Mouse (Mus musculus) splenic B cell, adult 2 months (primary cell): ENCODE measurements around the gene Fam72a.
"Not testable (repeated sequence)": the region's sequence is repeated elsewhere in the genome, so short reads cannot be mapped to it uniquely, and the experiment has no call there.

Experiments used
- DNase-seq: peaks from one replicate; pipeline ENCODE4 v3.0.0-alpha.2; 2011; ENCODE audit warnings: low read depth, low spot score
- H3K27me3 ChIP-seq: 2 replicates; pipeline ENCODE4 v1.6.1; 2012; ENCODE audit warnings: mild to moderate bottlenecking, low read length, moderate library complexity, mixed read lengths; ENCODE audit not compliant: control insufficient read depth, poor library complexity, insufficient read depth, severe bottlenecking
- H3K36me3 ChIP-seq: 2 replicates; pipeline ENCODE4 v1.6.1; 2012; ENCODE audit warnings: mild to moderate bottlenecking, low read length, moderate library complexity, mixed read lengths; ENCODE audit not compliant: control insufficient read depth, poor library complexity, insufficient read depth, severe bottlenecking

Fam72a gene

GRCm38 (mm10) chr1:131548494-131549365, 21.0 kb downstream of the Fam72a start:
- DNase-seq = peak; percentile 11

GRCm38 (mm10) chr1:131551956-131552355, 24.3 kb downstream of the Fam72a start:
- DNase-seq = no peak
- no peaks in the 10 kb centered on the region for H3K36me3 ChIP-seq
- no peaks in the 10 kb centered on the region for H3K27me3 ChIP-seq

More at GRCm38 (mm10) chr1:131548494-131549365, 21.0 kb downstream of the Fam72a start:
- no peaks in the 10 kb centered on the region for H3K27me3 ChIP-seq
- H3K36me3 ChIP-seq = no peaks in the 10 kb centered on the region

DNA sequence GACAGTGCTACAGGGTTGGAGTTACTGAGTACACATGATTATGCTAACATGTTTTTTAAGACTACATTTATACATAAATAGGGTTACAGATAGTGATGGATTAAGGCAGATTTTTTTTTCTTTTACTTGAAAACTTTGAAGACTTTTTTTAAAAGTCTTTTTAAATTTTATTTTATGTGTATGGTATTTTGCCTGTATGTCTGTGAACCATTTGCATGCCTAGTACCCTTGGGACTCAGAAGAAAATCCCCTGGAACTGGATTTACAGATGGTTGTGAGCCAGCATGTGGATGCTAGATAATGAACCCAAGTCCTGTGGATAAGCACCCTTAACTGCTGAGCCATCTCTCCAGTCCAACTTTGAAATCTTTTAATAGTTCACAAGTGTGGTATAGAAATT, 25.7 kb downstream of the Fam72a start:
- Histone ChIP-seq H3K36me3 (no peaks in the 10 kb centered on the region), H3K27me3 (no peaks in the 10 kb centered on the region)
- no peak for DNase-seq

DNA sequence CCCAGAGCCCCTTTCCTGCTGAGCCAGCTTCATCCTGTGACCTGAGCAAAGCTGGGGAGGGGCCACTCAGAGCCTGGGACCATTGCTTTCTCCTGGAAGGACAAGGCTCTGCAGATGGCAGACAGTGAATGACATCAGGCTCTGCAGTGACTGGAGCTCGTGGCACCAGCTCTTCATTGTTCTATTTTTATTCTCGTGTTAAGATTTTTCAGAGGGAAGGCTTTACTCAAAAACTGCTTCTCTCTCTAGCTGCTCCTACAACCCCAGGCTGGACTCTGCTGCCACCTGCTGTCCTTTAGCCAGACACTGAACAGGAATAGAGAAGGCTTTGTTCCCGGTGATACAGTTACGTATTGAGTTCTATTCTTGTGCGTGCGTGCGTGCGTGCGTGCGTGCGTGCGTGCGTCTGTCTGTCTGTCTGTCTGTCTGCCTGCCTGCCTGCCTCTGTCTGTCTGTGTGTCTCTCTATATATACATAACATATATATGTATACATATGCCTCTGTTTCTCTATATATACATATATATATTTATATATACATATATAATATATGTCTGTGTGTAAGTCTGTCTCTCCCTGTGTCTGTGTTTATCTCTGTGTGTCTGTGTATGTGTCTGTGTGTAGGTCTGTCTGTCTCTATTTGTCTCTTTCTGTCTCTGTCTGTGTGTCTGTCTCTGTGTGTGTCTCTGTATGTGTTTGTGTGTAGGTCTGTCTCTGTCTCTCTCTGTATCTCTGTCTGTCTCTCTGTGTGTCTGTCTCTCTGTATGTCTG, 27.5 kb downstream of the Fam72a start:
- peak; percentile 89 for DNase-seq
- no peaks in the 10 kb centered on the region for H3K27me3 ChIP-seq
- no peaks in the 10 kb centered on the region for H3K36me3 ChIP-seq

- Histone ChIP-seq H3K36me3 (no peaks in the 10 kb centered on the region), H3K27me3 (no peaks in the 10 kb centered on the region)
- DNase-seq = no peak
These were observed 32.8 kb downstream of the Fam72a start for GRCm38 (mm10) chr1:131560500-131560899.

DNA sequence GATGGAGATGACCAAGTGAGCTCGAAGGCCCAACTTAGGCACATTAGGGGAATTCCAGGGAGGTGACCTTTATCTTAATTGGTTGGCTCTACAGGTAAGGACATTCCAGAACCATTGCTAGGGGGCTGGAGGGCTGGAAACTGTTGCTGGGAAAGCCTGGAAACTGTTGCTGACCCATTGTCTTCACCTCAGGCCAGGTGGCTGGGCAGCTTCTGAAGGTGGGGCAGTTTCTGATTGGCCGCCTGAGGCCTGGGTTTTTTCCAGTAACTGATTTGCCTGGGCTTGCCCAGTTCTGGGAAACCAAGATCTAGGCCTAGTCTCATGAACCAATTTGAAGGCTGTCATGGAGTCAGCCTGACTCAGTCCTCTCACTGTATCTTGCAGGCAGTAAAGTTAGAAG, 34.4 kb downstream of the Fam72a start:
- no peaks in the 10 kb centered on the region for H3K36me3 ChIP-seq
- no peak for DNase-seq
- no peaks in the 10 kb centered on the region for H3K27me3 ChIP-seq

- not testable (repeated sequence) for H3K36me3 ChIP-seq, H3K27me3 ChIP-seq
- peak; percentile 33 for DNase-seq
These were observed 38.4 kb downstream of the Fam72a start for GRCm38 (mm10) chr1:131566056-131566455.

- Histone ChIP-seq H3K27me3 (no peaks in the 10 kb centered on the region), H3K36me3 (no peaks in the 10 kb centered on the region)
- no peak for DNase-seq
These were observed 42.0 kb downstream of the Fam72a start for GRCm38 (mm10) chr1:131569721-131570120.

DNA sequence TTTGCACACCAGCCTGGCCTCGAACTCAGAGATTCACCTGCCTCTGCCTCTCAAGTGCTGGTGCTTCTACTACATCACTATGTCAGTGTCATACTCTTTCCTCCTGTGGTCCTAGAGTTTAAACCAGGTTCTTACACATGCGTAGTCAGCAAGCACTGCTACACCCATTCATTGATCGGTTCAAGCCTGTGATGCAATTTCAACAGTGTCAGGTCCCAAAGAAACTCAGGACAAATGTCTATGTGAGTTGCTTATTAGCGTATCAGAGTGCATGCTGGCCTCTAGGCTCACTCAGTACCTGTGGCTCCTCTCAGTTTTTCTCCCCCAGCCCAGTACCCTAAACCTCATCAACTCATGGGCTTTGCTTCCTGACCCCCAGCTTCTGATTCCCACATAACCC, 42.7 kb downstream of the Fam72a start:
- Histone ChIP-seq H3K36me3 (no peaks in the 10 kb centered on the region), H3K27me3 (no peaks in the 10 kb centered on the region)
- no peak for DNase-seq

DNA sequence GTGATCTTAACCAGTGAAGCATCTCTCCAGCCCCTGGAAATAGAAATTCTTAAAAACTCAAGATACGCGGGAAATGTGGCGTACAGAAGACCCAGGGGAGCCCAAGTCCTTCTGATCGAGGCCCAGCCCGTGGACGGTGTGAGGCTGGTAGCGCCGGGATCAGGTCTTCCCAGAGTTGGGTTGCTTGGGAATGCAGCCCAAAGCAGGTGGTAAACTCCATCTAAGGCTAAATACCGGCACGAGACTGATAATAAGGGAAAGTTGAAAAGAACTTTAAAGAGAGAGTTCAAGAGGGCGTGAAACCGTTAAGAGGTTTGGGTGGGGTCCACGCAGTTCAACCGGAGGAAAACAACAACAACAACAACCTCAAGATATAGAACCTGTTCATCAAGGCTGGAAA, 46.0 kb downstream of the Fam72a start:
- Histone ChIP-seq H3K36me3 (no peaks in the 10 kb centered on the region), H3K27me3 (no peaks in the 10 kb centered on the region)
- peak; percentile 78 for DNase-seq

DNA sequence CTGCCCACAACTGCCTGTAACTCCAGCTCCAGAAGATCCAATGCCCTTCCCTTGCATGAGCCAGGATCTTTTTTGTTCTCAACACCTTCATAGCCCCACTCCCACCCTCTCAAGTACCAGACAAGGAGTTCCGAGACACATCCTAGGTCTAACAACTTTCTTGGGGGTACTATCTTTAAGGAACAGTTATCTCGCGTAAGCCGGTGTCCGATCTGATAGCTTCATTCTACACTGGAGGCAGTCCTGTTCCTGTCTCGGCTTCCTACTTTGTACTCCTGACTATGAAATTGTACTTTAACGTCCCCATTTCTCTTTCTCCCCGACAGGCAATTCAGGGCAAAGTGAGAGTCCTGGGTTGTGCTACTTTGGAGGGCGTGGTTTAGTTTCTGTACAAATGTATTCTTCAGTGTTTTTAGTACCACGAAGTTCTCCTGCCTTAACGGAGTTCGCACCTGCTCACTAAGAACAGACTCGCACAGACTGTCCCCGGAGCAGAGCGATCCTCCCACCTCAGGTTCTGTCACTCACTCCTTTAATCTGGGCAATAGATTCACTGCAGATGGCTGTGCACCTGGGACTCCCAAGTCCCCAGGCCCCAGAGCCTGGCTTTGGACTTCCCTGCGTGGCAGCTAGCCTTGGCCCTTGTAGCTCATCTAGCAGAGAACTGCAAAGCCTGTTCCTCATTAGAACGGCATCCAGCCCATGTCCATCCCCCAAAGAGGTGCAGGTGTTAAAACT, 51.4 kb downstream of the Fam72a start:
- H3K27me3 ChIP-seq = no peaks in the 10 kb centered on the region
- DNase-seq = no peak
- no peaks in the 10 kb centered on the region for H3K36me3 ChIP-seq

DNA sequence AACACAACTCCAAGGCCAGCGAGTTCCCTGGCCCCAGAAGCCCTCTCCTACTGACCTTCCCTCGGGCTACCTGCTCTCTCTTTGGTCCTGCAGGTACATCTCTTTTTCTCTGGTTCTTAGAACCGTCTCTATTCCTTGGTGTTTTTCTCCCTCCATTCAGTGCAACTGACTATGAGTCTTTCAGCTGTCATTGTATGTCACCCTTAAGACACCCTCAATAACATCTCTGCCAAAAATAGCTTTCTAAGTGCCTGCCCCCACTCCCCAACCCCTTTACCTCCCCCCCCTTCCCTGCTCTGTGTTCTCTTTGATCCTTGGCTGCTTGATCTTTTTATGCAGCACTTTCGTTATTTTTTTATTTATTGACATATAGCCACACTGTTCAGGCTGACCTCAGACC, 52.7 kb downstream of the Fam72a start:
- DNase-seq = no peak
- Histone ChIP-seq H3K36me3 (no peaks in the 10 kb centered on the region), H3K27me3 (no peaks in the 10 kb centered on the region)

- no peaks in the 10 kb centered on the region for H3K27me3 ChIP-seq
- H3K36me3 ChIP-seq = no peaks in the 10 kb centered on the region
- no peak for DNase-seq
These were observed 55.9 kb downstream of the Fam72a start for GRCm38 (mm10) chr1:131583598-131583997.

DNA sequence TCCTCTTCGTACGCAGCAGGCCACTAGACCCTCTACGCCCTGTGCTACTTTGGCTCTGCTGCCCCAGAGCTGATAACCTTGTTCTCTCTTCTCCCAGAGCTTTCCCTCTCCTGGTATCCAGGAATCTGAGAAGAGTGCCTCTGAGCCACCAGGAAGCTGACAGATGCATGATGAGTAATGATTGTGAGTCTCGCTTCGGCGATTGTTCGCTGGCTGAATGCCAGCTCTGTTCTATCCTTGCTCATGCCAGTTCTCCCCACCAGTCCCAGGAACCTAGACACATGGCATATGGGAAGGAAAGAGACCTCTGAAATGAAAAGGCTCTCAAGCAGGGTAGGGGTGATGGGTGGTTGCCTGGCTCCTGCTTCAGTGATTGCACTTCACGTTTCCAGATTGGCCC, 59.1 kb downstream of the Fam72a start:
- no peaks in the 10 kb centered on the region for H3K27me3 ChIP-seq
- no peak for DNase-seq
- no peaks in the 10 kb centered on the region for H3K36me3 ChIP-seq
